Mouse (Mus musculus) ES-Bruce4 (cell line): ENCODE results near the gene Ern1.
A peak's percentile ranks its signal among the peaks of the same experiment; 100 is the strongest.

Source experiments
- CTCF ChIP-seq: IDR thresholded peaks from one replicate; pipeline ENCODE4 v1.8.1; 2011; ENCODE audit warnings: low read depth, low read length
- EP300 ChIP-seq: IDR thresholded peaks from 2 replicates; pipeline ENCODE4 v1.6.1; 2011; ENCODE audit warnings: low read depth, low read length; ENCODE audit not compliant: insufficient read depth
- POLR2A ChIP-seq: IDR thresholded peaks from one replicate; pipeline ENCODE4 v1.8.1; 2011; ENCODE audit warnings: low read length; ENCODE audit not compliant: insufficient read depth

DNA sequence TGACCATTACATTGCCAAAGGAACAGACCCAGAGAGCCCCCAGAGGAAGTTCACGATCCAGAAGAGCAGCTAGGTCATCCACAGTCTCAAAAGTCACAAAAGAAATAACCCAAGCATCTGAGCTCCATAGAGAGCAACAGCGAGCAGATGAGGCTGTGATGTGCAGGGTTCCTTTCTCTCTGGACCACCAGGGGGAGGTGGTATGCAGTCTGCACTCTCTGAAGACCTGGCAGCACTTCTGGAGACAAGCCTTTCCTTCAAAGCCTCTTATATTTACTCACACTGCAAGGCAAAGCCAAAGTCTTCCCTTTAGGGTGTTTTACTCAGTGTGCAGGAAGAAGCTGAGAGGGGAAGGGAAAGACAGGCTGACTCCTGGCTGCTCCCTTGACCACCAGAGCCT is 25.5 kb upstream of the Ern1 start:
- TF ChIP-seq CTCF: peak; percentile 61
- TF ChIP-seq POLR2A: no peak
- no peak for TF ChIP-seq EP300
